Mouse (Mus musculus) embryonic facial prominence, embryonic 11.5 days (tissue): Measurements from ENCODE around the gene Nudt4. TPM values are rescaled to one million over a fixed set of nuclear protein-coding genes. Genes with fewer than 3 reads are reported as not detected.

Source experiments
- ATAC-seq: fragments of 200-750 bp; cut with Nextera tagmentation; replicated peaks from 2 replicates; pipeline ENCODE4 v1.8.0; 2017; ENCODE audit warnings: low read depth; ENCODE audit not compliant: insufficient number of reproducible peaks, low FRiP score, low TSS enrichment
- DNase-seq: peaks from one replicate; pipeline ENCODE4 v3.0.0-alpha.2; 2015; ENCODE audit warnings: low spot score
- H3K27ac ChIP-seq: fragments of 300-500 bp; sonication (generic); replicated peaks from 2 replicates; pipeline ENCODE4 v1.5.1; 2014; ENCODE audit warnings: mild to moderate bottlenecking, low read depth, low read length, control low read depth
- H3K27me3 ChIP-seq: fragments of 300-500 bp; sonication (generic); 2 replicates; pipeline ENCODE4 v1.6.1; 2014; ENCODE audit warnings: mild to moderate bottlenecking, low read length, moderate library complexity, mixed read lengths; ENCODE audit not compliant: control insufficient read depth, insufficient read depth
- H3K36me3 ChIP-seq: fragments of 300-500 bp; sonication (generic); replicated peaks from 2 replicates; pipeline ENCODE4 v1.6.1; 2014; ENCODE audit warnings: low read depth, mild to moderate bottlenecking, low read length, moderate library complexity, mixed read lengths; ENCODE audit not compliant: control insufficient read depth, insufficient read depth
- H3K4me1 ChIP-seq: fragments of 300-500 bp; sonication (generic); 2 replicates; pipeline ENCODE4 v1.6.1; 2014; ENCODE audit warnings: low read length, mixed read lengths; ENCODE audit not compliant: control insufficient read depth, insufficient read depth
- H3K4me2 ChIP-seq: fragments of 300-500 bp; sonication (generic); 2 replicates; pipeline ENCODE4 v1.6.1; 2014; ENCODE audit warnings: low read depth, mild to moderate bottlenecking, control low read depth, low read length, moderate library complexity
- H3K4me3 ChIP-seq: fragments of 300-500 bp; sonication (generic); 2 replicates; pipeline ENCODE4 v1.5.1; 2014; ENCODE audit warnings: low read depth, low read length, control low read depth
- H3K9ac ChIP-seq: fragments of 300-500 bp; sonication (generic); replicated peaks from 2 replicates; pipeline ENCODE4 v1.6.1; 2014; ENCODE audit warnings: mild to moderate bottlenecking, control low read depth, low read length
- H3K9me3 ChIP-seq: fragments of 300-500 bp; sonication (generic); replicated peaks from 2 replicates; pipeline ENCODE4 v1.6.1; 2016; ENCODE audit warnings: mild to moderate bottlenecking, low read length, inconsistent platforms, mixed read lengths; ENCODE audit not compliant: control insufficient read depth
- whole genome bisulfite sequencing: fragments of 180-500 bp; shearing (Covaris S2); extraction: QIAGEN DNeasy Blood & Tissue Kit; methylation state at CpG from one replicate; pipeline ENCODE4 v1.1.7; 2014; 5-methylcytosine and 5-hydroxymethylcytosine counted together
- microRNA-seq: library from miRNA; unstranded; fragments of <30 nt; microRNA quantifications from one replicate; pipeline ENCODE4, GENCODE M21; 2016; ENCODE audit warnings: borderline number of aligned reads
- polyA plus RNA-seq: library from polyadenylated mRNA; unstranded; fragments of >200 nt; fragmentation: Nextera tagmentation; extraction: Ambion mirVana; gene quantifications from 2 replicates; pipeline ENCODE4 v1.2.1, GENCODE M21; 2014

Gene Nudt4
- polyA plus RNA-seq, 1 experiment from 2014 or later, result 142 TPM

DNA sequence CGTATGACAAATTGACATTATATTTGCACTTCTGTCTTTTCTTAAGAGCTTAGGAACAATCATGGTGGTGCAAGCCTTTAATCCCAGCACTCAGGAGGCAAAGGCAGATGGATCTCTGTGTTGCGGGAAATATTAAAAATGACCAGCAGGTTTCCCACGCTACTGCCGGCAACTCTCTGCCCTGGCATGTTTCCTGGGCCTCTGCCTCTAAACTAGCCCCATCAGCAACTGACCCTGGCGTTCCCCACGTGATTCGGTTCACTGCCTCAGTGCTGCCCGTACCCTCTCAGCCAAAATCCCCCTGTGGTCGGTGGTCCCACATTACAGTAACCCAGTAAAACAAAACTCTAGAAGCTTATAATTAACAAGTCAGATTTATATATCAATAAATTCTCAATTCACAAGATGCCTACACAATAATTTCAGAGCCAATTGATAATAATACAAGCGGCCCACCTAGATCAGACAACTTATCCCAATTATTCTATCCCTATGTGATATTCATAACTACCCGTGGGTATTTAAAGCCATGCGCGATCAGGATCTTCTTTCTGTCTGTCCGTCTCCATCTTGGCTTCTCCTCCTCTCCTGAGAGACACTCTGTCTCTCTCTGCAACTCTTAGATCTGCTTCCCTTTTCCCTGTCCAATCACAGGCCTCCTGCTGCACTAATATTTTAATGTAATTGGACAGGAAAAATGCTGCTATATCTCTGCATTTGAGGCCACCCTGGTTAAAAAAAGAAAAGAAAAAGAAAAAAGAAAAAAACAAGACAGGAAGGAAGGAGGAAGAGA, 60.3 kb downstream of the Nudt4 start:
- no peak for ATAC-seq
- Histone ChIP-seq H3K27ac (no peak overlapping the region), H3K9me3 (no peaks in the 10 kb centered on the region), H3K4me3 (no peak overlapping the region), H3K36me3 (no peaks in the 10 kb centered on the region), H3K27me3 (no peaks in the 10 kb centered on the region), H3K4me2 (no peak overlapping the region), H3K9ac (no peak overlapping the region), H3K4me1 (no peaks in the 10 kb centered on the region)
- 85% methylated on average over 14 of the region's 14 CpGs for WGBS
- DNase-seq, result no peak

- peak within 1 kb of the TSS; percentile 72 for H3K4me3 ChIP-seq
- H3K27ac ChIP-seq, result peak within 1 kb of the TSS; percentile 66; the same call in 1 of the 2 replicates
- no peaks in the 10 kb centered on the region for H3K4me1 ChIP-seq
- peak within 1 kb of the TSS; percentile 46 for H3K4me2 ChIP-seq
- H3K9me3 ChIP-seq, result no peaks in the 10 kb centered on the region
- H3K27me3 ChIP-seq, result no peaks in the 10 kb centered on the region
- peak within 1 kb of the TSS; percentile 92 for H3K9ac ChIP-seq
- H3K36me3 ChIP-seq, result no peaks in the 10 kb centered on the region
- WGBS, result under 1% methylated on average over 35 of the region's 35 CpGs
- DNase-seq (peak; percentile 96), ATAC-seq (peak; percentile 94)
Observed at GRCm38 (mm10) chr10:95501463-95502081, 62.4 kb downstream of the Nudt4 start, which contains the start of gene Mrpl42. Gene Mrpl42 (minus strand): TSS chr10:95501940.

DNA sequence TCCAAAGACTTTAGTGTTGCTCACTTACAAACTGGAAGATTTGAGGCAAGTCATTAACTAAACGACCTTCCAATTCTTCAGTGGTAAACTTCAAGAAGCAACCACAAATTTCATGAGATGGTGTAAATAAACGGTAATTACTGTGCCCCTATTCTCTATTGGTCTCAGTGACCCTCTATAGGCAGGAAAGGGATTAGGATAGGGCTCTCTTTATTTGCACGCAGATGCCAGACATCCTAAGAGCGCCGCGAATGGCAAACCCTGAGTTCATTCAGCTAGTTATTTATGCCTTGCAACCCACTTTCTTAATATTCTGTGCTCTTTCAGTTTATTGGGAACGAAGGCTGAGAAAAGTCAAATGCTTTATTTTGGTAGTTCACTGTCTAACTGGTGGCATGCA, 62.9 kb downstream of the Nudt4 start:
- Histone ChIP-seq H3K36me3 (no peaks in the 10 kb centered on the region), H3K9ac (peak overlapping the region; percentile 92), H3K4me3 (peak overlapping the region; percentile 72), H3K27me3 (no peaks in the 10 kb centered on the region), H3K4me2 (peak overlapping the region; percentile 46), H3K4me1 (no peaks in the 10 kb centered on the region), H3K27ac (no peak overlapping the region), H3K9me3 (no peaks in the 10 kb centered on the region)
- 2% methylated on average over 7 of the region's 7 CpGs for WGBS
- ATAC-seq, result no peak
- peak; percentile 33 for DNase-seq

Small RNA genes lying within 50 kb of the gene (microRNA-seq; reads per million reads assigned to microRNA genes)
- gene Mir3058, result 18.8 reads per million, percentile 20 among the genes with 10 or more reads in this experiment

Other genes with a start within 250 kb of the Nudt4 start
- gene Cradd, start 240.0 kb downstream of the Nudt4 start, polyA plus RNA-seq, result 15.3 and 17.1 TPM in 2 replicates
- gene Socs2, start 147.0 kb downstream of the Nudt4 start, polyA plus RNA-seq, result 50.5 and 56.3 TPM in 2 replicates
- 340 and 341 TPM in 2 replicates for gene Mrpl42, start 62.2 kb downstream of the Nudt4 start, polyA plus RNA-seq
- 448 and 468 TPM in 2 replicates for gene Ube2n, start 49.0 kb downstream of the Nudt4 start, polyA plus RNA-seq
- not detected in 2 replicates for gene Anapc15-ps, start 109.3 kb upstream of the Nudt4 start, polyA plus RNA-seq